Mouse (Mus musculus): ENCODE data around the gene Hdac9.

GRCm38 (mm10) chr12:34273816-34274215, 643.1 kb downstream of the Hdac9 start:
- no peak for TF ChIP-seq USF1 (IDR thresholded peaks at IDR 0.05; ENCODE audit: low read depth)
- TF ChIP-seq MYOG (IDR thresholded peaks at IDR 0.05; ENCODE audit: control insufficient read depth, extremely low read depth, insufficient read length): no peak
- no peak for TF ChIP-seq CTCF (IDR thresholded peaks at IDR 0.05; ENCODE audit: control insufficient read depth, insufficient read depth, insufficient read length)

All from C2C12 (cell line).